Mouse (Mus musculus) 3134 (cell line): ENCODE results near the gene Scaf4.
A peak's percentile ranks its signal among the peaks of the same experiment; 100 is the strongest.

Source experiments
- DNase-seq: peaks from one replicate; pipeline ENCODE4 v3.0.0-alpha.2; 2011; ENCODE audit warnings: low spot score; ENCODE audit not compliant: insufficient read length; ENCODE audit errors: extremely low read depth

Gene Scaf4

DNA sequence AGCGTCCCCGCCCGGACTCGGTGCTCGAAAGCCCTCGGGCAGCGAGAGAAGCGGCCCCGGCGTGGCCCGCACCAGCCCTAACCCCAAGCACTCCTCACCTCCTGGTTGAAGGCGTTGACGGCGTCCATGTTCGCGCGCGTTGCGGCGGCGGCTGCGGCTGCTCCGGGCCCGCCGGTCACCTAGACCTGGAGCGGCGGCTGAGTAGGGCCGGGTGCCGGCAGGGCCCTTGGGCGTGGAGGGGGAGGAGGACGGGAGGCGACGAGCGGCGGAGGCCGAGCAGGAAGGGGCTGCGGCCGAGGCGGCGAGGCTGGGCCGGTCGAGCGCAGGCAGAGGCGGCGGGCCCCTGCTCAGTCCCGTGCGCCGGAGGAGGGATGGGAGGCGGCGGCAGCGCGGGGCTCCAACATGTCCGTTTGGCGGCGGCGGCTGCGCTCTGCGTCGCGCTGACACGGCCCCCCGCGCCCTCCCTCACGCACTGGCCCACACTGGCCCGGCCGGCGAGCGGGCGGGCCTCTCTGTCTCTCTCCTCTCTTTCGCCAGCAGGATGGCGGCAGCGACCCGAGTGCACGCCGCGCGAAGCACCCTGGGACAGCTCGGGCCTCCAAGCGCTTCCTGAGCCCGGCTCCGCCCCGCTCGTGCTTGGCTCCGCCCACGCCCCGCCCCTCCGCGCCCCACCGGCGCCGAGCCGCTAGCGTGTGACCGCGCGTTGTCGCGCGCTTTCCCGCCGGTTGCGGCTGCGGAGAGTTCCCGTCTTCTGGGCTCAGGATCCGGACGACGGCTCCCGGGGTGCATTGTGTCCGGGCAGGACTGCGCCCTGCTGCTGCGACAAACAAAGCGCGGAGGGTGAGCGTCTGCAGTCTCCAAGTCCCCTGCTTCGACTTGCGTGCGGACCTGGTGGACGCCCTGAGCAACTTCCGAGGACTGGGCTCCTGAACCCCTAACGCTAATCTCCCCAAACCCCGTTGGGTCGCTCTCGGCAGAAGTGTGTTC lies at the start of gene Scaf4:
Scaf4 (minus strand) TSS at position 599 of the 987 bp plus-strand sequence.
- DNase-seq = peak; percentile 95

DNA sequence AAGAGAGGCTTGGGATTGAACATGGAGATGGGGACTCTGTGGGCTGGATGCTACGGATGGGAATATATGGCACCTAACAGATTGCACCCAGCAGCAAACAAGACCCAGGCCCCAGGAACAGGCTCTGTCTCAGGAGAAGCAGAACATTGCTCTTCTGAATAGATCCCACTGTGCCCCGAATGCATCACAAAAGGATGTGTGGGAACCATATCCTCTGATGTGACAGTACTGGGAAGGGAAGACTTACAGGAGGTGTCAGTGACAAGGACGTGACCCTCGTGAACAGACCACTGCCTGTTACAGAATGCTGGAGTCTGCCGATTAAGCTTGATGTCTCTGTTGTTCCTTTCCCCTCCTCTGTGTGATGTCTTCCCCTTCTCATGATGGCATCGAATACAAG lies 48.2 kb upstream of the Scaf4 start:
- DNase-seq = no peak

DNA sequence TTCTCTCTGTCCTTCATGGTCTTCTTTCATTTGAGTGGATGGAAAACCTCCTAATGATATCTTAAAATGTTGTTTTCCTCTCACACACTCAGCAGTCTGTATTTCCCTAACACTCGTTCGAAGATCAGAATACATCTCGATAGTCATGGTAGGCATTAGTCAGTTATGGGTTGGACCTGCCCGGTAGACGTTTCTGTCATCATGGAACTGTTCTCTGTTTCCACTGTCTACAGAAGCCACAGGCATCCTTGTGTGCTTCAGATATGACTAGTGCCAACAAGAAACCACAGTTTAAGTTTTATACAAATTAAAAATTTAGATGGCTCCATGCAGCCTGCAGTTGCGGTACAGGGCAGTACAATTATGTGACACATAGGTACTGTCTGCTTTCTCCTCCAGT lies 46.7 kb upstream of the Scaf4 start:
- no peak for DNase-seq

GRCm38 (mm10) chr16:90329511-90329910 lies 45.2 kb upstream of the Scaf4 start:
- no peak for DNase-seq

GRCm38 (mm10) chr16:90322850-90323528 lies 38.7 kb upstream of the Scaf4 start:
- DNase-seq = no peak

- DNase-seq = no peak
Observed at GRCm38 (mm10) chr16:90319321-90319720, 35.0 kb upstream of the Scaf4 start.

GRCm38 (mm10) chr16:90318372-90318926 lies 34.1 kb upstream of the Scaf4 start:
- no peak for DNase-seq

GRCm38 (mm10) chr16:90317777-90318176 lies 33.5 kb upstream of the Scaf4 start:
- no peak for DNase-seq

DNA sequence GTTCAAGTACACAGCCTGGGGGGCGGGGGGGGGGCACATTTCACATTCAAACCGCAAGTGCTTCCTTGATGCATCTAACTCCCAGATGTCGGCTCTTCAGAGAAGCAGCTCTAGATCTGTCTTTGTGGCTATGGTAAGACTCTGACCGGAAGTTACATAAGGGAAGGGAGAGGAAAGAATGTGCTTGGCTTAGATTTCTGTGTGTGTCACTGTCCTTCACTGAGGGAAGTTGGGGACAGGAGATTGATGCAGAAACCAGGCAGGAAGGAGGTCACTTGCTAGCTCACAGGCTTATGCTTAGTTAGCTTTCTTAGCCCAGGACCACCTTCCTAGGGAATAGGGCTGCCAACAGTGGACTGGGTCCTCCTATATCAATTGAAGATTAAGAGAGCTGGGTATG lies 31.6 kb upstream of the Scaf4 start:
- no peak for DNase-seq

GRCm38 (mm10) chr16:90312449-90313082 lies 28.3 kb upstream of the Scaf4 start:
- no peak for DNase-seq

- DNase-seq = no peak
Observed at GRCm38 (mm10) chr16:90310488-90311135, 26.3 kb upstream of the Scaf4 start.

DNA sequence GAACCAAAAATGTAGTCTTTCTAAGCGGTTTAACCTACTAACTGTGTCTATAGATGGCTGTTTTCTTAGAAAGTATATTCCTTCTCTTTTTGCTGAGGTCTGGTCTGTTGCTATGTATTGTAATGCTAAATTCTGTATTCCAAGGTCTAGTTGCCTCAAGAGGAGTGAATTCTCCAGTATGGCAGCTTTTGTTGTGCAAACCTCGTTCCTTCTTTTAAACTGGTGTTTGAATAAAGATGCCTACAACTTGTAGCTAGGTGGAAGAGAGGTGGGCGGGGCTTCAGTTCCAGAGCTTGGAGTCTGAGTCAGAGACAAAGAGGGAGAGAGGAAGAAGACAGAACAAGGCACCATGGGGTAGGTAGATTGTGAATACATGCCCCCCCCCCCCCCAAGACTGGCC lies 25.5 kb upstream of the Scaf4 start:
- DNase-seq = no peak

DNA sequence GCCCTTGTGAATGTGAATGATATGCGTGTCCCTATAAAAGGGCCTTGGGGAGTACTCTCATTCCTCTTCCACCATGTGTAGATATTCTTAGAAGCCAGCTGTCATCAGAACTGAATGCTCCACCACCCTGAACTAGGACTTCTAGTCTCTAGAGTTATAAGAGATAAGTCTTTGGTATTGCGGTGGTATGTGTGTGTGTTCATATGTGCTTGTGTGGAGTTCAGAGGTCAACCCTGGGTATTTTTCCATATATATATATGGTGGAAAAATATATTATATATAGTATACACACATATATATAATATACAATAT lies 19.6 kb upstream of the Scaf4 start:
- DNase-seq = no peak

DNA sequence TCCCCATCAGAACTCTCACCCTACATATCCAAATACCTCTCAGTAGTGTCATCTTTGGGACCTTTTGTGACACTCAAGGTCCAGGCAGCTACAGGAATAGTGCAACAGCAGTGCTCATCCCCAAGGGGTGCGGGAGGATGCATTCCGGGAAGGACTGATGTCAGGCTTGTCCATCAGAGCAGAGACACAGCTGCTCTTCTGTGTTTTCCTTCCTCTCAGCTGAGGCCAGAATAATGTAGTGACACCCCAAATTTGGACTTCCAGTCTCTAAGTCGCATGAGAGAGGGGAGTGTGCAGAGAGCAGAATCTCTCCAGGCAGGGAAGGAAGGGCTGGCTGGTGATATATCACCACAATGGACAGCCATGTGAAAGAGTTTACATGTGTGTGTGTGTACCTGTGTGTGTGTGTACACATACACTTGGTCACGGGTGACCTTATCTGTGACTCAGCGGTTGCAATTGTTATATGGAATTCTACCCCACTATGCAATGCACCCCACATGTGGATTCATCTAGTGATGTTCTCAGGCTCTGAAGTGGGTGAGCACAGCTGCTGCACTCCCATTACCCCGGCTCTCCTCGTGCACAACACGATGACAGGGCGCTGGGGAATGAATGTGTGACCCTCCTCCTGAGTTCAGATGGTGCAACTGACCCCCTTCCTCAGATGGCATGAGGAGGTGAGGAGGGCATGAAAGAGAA lies 19.1 kb upstream of the Scaf4 start:
- DNase-seq = no peak

- DNase-seq = no peak
Observed at GRCm38 (mm10) chr16:90301706-90302105, 17.4 kb upstream of the Scaf4 start.

DNA sequence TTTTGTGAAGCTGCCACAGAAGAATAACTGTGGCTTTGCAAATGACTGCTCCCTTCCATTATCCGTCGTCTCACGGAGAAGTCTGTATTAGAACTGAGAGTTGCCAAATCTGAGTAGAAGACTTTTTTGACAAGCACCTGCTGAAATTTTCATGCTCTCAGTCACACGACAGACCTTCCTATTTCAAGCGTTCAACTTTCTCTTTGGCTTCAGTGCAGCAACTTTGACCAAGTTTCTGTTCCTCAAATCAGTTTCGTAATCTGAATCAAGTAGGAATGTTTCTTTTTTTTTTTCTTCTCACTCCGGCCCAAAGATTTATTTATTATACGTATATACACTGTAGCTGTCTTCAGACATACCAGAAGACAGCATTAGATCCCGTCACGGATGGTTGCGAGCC lies 16.6 kb upstream of the Scaf4 start:
- DNase-seq = no peak

DNA sequence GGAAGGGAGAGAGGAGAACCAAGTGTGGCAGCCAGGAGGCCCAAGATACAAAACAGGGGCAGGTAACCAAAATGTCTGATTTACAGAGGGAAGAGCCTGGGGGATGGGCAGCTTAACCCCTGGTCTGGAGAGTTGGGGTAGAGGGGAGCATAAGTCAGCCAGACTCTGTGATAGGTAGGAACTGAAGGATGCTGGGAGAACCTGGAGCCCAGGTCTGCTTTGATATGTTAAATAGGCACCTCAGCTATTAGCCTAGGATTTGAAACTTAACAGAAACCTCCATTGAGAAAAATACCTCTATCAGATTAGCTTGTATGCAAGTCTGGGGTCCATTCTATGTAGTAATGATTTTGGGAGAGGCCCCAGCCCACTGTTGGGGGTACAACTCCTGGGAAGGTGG lies 15.3 kb upstream of the Scaf4 start:
- DNase-seq = no peak

DNA sequence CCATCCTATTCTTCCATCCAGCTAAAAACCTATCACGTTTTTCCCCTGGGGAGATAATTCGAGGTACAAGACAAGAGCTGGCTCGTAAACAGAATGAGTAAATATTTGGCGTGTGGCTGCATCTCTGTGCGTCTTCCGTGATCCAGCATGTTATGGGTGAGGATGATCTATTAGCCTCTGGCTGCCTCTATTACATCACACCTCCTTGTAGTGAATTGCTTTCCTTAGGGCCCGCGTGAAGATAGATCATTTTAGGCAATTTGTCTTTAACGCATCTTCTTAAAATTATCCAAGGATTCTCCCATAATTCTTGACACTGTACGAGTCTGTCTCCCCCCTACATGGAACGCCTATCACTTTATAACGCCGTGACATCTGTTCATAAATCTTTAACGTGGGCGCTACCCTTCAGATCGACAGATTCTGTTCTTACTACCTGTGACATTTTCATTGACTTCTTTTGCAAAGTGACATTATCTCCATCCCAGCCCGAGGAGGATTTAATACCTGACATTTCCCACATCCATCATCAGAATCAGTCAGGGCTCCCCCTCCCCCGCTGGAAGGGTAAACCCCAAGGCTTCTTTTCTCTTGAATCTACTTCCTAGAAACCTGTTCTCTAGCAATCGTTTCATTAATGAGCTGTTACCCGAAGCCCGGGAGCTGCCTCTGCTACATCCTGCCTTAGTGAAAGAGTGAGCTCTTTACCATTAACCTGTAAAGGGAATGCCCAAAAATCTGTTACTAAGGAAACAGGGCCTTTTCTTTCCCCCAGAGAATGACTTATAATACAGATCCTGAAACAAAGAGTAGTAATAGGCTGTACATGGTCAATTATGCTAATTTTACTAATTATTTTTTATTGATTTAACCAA lies 14.4 kb upstream of the Scaf4 start:
- DNase-seq = no peak
